17 mouse cellular contexts compared by ENCODE assay signal in the genomic region with DNA sequence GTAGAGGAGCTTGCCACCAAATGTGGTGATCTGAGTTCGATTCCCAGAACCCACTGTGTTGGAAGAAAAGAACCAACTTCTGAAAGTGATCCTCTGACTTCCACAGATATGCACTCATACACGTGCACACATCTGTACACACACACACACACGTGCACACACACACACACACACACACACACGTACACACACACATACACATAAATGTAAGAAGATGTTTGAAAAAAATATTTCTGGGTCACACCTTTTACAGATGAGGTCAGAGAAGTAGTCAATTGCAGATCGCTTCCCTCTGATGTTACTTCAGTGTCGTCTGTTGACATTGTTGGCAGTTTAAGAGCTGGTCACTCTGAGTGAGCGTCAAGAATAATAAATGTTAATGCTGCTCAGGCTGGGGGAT.
"Had no signal": no experiment of that assay in that cellular context is flagged by ENCODE, and none has a peak within 500 bp of the region (broad histone marks: within the 10 kb centered on the region; RNA-seq: fewer than 3 reads in every experiment).

No protein-coding gene starts in this region.

- H3K4me2 ChIP-seq: liver, embryonic 15.5 days; lung, embryonic 15.5 days; midbrain, embryonic 12.5 days; midbrain, embryonic 15.5 days; neural tube, embryonic 12.5 days; stomach, embryonic 15.5 days had no signal

- H3K9me3 ChIP-seq: liver, embryonic 15.5 days; lung, embryonic 15.5 days; megakaryocyte, embryonic 14.5 days; midbrain, embryonic 12.5 days; midbrain, embryonic 15.5 days; neural tube, embryonic 12.5 days; stomach, embryonic 15.5 days had no signal

- DNase-seq: liver, postnatal 0 days; lung, adult 2 months; lung, postnatal 14 days; right cerebral cortex, postnatal 14 days; thymus, adult 2 months; thymus, postnatal 14 days; thymus, postnatal 36 days had no signal

- H3K36me3 ChIP-seq: liver, embryonic 15.5 days; lung, embryonic 15.5 days; midbrain, embryonic 12.5 days; midbrain, embryonic 15.5 days; neural tube, embryonic 12.5 days; stomach, embryonic 15.5 days had no signal

- H3K27ac ChIP-seq: liver, embryonic 15.5 days; lung, embryonic 15.5 days; macrophage; midbrain, embryonic 12.5 days; midbrain, embryonic 15.5 days; neural tube, embryonic 12.5 days; stomach, embryonic 15.5 days; stomach, postnatal 0 days had no signal

- ATAC-seq: liver, postnatal 0 days; lung, postnatal 0 days; midbrain, embryonic 15.5 days had no signal

- H3K27me3 ChIP-seq: lung, embryonic 15.5 days; midbrain, embryonic 12.5 days; midbrain, embryonic 15.5 days; neural tube, embryonic 12.5 days; stomach, embryonic 15.5 days had no signal

- H3K9ac ChIP-seq: liver, embryonic 15.5 days; liver, postnatal 0 days; lung, embryonic 15.5 days; midbrain, embryonic 12.5 days; midbrain, embryonic 15.5 days; neural tube, embryonic 12.5 days; stomach, embryonic 15.5 days had no signal

- H3K4me3 ChIP-seq: liver, embryonic 15.5 days; lung, embryonic 15.5 days; megakaryocyte, embryonic 14.5 days; midbrain, embryonic 12.5 days; midbrain, embryonic 15.5 days; neural tube, embryonic 12.5 days; stomach, embryonic 15.5 days had no signal
